Mouse (Mus musculus) layer of hippocampus, adult 11-12 months (tissue): ENCODE results near the gene Ier5.
A peak's percentile ranks its signal among the peaks of the same experiment; 100 is the strongest.

Source experiments
- DNase-seq: peaks from one replicate; pipeline ENCODE4 v3.0.0; 2022; ENCODE audit warnings: low spot score

Gene Ier5

GRCm38 (mm10) chr1:155098486-155099279, 753 bp downstream of the Ier5 start:
- DNase-seq = no peak

DNA sequence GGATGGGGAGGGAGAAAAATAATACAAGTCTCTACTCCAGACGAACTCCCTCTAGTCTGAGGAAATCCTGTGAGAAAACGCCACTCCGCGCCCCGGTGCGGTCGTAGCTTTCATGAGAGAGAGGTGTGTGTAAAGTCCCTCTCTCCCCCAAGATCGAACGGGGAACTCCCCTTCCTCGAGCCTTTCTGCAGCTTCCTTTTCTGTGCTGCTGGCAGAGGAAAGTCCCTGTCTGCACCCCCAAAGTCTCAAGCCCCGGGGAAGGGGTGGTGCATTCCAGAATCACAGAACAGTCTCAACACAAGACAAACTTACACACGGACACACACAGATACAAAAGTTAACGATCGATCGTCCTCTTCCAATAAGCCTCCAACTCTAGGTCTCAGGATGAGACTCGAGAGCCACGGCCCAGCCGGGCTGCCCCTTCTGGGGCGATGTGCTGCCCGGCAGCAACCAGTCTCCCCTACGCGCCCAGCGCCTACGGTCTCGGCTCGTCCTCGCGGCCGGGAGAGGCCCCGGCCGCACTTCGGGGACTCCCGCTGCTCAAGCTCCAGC, 1.4 kb downstream of the Ier5 start:
- no peak for DNase-seq

DNA sequence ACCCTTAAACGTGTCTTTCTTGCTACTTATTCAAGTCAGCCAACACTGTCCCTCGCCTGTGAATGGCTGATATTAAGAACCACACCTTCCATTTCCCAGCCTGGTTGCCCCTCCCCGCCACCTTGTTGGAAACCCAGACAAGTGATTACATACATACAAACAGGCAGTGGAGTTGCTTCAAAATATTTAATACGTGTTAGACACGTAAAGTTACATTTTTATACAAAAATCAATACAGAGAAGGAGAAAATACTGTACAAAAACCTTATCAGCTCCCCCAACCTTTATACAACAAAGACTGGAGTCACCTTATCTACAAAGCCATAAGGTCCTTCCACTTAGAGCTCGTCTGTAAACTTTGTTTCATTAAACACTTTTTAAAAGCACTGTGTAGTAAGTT, 2.1 kb downstream of the Ier5 start:
- DNase-seq = no peak

DNA sequence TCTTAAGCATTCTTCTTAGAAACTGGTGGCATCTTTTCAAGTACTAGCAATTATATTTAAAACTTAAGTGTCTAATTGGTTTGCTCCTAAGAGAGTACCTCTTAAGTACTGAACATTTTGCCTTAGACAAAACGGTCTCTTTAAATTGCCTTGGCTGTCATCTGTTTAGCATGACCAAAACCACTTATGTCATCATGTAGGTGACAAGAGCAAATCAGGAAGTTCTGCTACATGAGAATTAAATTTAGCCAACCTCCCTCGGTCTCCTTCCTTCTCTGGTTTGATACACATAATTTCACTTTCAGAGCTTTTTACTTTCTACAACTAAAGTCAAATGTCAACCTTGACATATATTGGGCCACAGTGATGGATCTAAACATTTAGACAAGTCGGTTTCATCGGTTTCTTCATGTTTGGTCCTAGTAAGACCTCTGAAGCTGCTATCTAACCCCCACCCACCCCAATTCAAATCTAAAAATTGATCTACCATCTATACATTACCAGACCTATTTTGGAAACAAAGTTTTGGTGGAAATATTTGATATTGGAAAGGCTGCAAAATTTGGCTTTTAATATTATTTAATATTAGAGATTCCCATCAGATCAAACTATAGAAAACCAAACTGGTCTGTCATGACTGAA, 2.7 kb downstream of the Ier5 start:
- DNase-seq = no peak

GRCm38 (mm10) chr1:155093971-155094707, 5.3 kb downstream of the Ier5 start:
- no peak for DNase-seq

- DNase-seq = no peak
Observed at GRCm38 (mm10) chr1:155093145-155093791, 6.2 kb downstream of the Ier5 start.

GRCm38 (mm10) chr1:155091842-155092800, 7.3 kb downstream of the Ier5 start:
- DNase-seq = no peak

DNA sequence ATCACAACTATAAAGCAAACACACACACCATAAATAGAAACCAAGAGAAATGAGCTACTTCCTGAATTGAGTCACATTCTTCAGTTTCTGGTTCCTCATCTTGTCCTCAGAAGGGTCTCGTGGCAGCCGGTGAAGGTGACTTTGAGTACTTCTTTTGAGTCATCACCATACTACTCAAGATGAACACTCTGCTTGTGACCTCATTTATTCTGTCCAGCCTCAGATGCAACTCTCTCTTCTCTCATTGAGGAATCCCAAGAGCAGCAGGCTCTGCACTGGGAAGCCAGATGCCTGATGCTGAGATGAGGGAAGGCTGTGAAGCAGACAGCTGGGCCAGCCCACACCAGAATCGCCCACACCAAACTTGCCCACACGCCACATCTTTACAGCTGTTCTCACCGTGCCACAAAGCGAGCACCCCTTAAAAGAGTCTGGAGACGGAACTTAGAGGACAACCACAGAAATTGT, 8.0 kb downstream of the Ier5 start:
- DNase-seq = no peak

DNA sequence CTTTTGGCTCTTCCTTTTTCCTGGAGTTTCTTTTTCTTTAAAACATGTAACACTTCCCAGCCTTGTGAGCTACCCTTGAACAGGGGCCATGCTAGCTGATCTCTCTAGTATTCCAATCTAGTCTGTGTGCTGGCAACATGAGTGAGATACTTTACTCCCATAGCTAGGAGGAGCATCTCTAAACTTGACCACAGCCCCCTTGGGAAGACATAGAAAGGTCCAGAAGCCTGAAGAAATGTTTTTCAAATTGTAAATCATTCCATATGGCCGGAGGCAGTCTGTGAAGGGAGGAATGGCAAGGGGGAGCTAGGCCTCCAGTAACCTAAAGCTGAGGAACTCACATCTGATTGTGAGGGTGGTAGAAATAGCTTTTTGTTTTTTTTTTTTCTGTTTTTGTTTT, 8.7 kb downstream of the Ier5 start:
- DNase-seq = no peak

GRCm38 (mm10) chr1:155090327-155090726, 9.1 kb downstream of the Ier5 start:
- DNase-seq = no peak

DNA sequence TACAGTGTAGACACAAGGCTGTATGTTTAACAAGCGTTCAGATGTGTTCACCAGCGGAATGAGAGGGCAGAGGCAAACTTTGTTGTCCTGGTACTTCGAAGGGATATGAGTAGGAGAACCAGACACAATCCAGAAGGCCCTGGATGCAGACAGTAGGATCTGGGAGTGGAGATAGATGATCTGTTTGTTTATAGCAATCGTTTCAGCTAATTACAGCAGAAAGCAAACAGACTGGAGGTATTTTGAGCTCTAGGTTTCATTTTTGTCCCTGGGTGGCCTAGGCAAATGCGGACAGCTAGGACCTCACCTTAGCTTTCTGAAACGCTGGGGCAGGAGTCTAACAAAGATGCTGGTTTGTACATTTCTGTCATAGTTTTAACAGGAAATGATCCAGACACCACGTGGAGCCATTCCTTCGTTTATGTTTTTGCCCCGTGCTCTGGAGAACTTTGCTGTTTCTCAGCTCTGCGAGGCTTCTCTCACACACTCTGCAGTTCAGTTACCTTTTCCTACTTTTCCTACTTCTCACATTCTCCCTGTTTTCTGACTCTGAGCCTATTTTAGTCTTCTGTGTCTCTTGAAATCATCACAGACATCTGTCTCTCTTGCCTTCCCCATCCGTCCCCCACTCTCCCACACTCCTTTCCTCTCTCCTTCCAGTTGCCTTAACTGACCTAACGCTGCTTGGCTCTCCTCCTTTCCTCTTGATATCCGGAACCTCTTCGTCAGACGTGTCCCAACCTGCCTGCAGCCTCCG, 10.4 kb downstream of the Ier5 start:
- no peak for DNase-seq

- no peak for DNase-seq
Observed at GRCm38 (mm10) chr1:155088046-155088445, 11.4 kb downstream of the Ier5 start.

GRCm38 (mm10) chr1:155086893-155087292, 12.5 kb downstream of the Ier5 start:
- no peak for DNase-seq

DNA sequence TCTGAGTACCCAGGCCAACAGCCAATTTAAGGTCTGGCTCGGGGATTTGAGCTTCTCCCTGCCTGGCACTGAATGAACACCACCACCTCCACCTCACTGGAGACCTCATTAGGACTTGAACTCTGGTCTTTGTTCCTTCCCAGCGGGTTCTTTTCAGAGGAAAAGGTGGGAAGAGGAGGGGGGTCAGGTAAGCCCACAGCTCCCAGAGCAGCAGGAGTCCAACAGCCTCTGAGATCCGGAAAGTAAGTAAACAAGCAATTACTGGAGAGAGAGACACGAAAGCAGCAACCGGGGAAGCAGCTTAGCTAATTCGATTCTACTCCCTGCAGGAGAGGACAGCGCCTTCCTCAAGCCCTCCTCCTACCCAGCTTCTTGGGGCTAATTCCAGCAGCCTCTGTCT, 13.0 kb downstream of the Ier5 start:
- no peak for DNase-seq

DNA sequence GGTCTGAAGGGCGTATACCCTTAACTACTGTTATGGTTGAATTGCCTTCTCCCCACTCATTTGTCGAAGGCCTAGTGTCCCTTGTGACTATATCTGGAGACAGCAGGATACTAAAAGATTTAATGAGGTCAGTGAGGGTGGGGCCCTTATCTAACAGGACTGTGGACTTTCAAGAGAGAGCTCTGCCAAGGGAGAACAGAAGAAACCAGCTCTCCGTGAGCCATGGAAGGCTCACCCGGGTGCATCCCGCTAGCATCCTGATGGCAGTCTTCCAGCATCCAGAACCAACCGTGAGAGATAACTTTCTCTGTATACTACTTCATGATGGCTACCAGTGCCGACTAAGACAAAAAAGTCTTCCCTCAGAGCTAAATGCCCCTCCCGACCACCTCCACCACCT, 14.6 kb downstream of the Ier5 start:
- no peak for DNase-seq

DNA sequence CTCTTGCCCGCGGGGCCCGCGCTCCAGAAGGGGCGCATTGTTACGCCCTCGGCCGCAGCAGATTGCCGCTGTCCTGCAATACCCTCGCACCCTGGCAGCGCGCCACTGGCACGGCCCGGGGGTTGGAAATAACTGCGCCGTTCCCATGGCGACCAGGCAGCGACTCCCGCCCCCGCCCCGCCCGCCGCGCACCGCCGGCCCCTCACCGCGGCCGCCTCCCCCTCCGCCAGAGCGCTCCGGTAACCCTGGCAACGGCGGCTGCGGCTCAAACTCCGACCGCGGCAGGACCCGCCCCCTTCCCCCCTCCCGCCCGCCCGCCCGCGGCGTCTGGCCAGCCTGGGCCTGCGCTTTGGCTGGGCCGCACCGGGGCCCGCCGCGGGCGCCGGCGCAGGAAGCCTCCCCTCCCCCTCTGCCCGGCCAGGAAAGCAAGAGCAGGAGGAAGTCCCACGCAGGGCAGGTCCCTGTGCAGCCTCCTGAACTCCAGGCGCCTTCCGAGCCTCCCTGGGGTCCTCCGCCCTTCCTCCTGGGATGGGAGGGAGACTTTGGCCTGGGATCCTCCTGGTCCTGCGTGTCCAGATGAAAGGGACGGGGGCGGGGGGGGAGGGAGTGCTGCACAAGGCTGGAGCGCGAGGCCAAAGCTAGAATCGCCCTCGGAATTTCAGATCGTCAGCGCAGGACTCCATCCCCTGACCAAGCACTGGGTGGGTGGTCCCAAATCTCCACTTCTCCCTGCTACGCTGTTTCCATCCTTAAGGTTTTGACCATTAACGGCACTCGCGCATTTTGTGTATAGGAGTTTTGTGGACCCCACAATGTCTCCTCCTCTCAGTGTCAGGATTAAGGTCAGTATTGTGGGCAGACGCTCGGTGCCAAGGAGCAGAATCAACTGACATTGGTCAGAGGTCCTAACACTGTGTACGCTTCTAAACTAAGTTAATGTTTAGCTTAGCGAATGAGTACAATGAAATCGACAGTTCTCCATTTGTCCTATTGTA, 15.9 kb downstream of the Ier5 start:
- peak; percentile 92 for DNase-seq

DNA sequence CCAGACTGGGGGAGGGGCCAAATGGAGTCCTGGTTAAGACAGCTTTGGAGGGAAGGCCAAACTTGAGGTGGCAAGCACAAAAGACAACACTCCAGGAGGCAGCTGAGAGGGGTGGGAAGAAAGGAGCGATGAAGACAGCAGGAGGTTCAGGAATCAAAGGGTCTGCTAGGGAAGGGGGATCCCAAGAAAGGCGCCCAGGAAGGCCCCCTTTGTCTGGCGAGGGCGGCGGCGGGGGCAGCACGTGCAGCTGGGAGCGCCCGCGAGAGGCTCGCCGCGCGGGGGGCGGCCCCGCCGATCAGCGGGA, 16.5 kb downstream of the Ier5 start:
- DNase-seq = peak; percentile 56

- DNase-seq = no peak
Observed at GRCm38 (mm10) chr1:155082158-155082964, 17.1 kb downstream of the Ier5 start.
